Mouse (Mus musculus) testis, adult 2 months (tissue): ENCODE measurements around the gene Epyc. TPM values are rescaled to one million over a fixed set of nuclear protein-coding genes. Genes with fewer than 3 reads are reported as not detected.

Experiments
- polyA plus RNA-seq: library from polyadenylated mRNA; depleted of rRNA; stranded (reverse); fragments of >200 nt; gene quantifications from 2 replicates; pipeline ENCODE4 v1.2.3, GENCODE M21; 2012; rRNA removed

Gene Epyc
- polyA plus RNA-seq, 1 experiment = 13.3 TPM

Other genes starting within 250 kb of the Epyc start
- gene Dcn, start 164.5 kb upstream of the Epyc start, polyA plus RNA-seq = 27.0 and 44.1 TPM in 2 replicates
- gene Lum, start 78.9 kb upstream of the Epyc start, polyA plus RNA-seq = 1.3 and 2.1 TPM in 2 replicates
- gene Kera, start 37.2 kb upstream of the Epyc start, polyA plus RNA-seq = not detected in 2 replicates
- gene Ccer1, start 49.0 kb downstream of the Epyc start, polyA plus RNA-seq = 205 and 233 TPM in 2 replicates
- gene C030005K15Rik, start 82.7 kb downstream of the Epyc start, polyA plus RNA-seq = not detected in 2 replicates